Mouse (Mus musculus) liver, adult 2 months (tissue): ENCODE results near the gene Phf21a. TPM values are rescaled to one million over a fixed set of nuclear protein-coding genes. Genes with fewer than 3 reads are reported as not detected.

Source experiments
- DNase-seq: peaks from one replicate; pipeline ENCODE4 v3.0.0-alpha.2; 2011; ENCODE audit warnings: low read depth, low spot score; ENCODE audit errors: extremely low read depth
- H3K27ac ChIP-seq: fragments of 200-500 bp; replicated peaks from 2 replicates; pipeline ENCODE4 v1.5.1; 2012; ENCODE audit warnings: low read depth, mild to moderate bottlenecking, control low read depth, inconsistent platforms, low read length; ENCODE audit not compliant: insufficient read depth
- H3K27me3 ChIP-seq: fragments of 200-500 bp; 2 replicates; pipeline ENCODE4 v1.6.1; 2012; ENCODE audit warnings: mild to moderate bottlenecking, moderate library complexity, low read length, inconsistent platforms; ENCODE audit not compliant: control insufficient read depth, insufficient read depth
- H3K36me3 ChIP-seq: fragments of 200-500 bp; 2 replicates; pipeline ENCODE4 v1.6.1; 2012; ENCODE audit warnings: low read length, inconsistent platforms; ENCODE audit not compliant: control insufficient read depth, insufficient read depth
- H3K4me1 ChIP-seq: fragments of 200-500 bp; 2 replicates; pipeline ENCODE4 v1.6.1; 2011; ENCODE audit warnings: low read length; ENCODE audit not compliant: control insufficient read depth, insufficient read depth
- H3K4me3 ChIP-seq: fragments of 200-500 bp; 2 replicates; pipeline ENCODE4 v1.5.1; 2011; ENCODE audit warnings: low read depth, mild to moderate bottlenecking, control low read depth, low read length, moderate library complexity; ENCODE audit not compliant: insufficient read depth
- H3K79me2 ChIP-seq: fragments of 200-500 bp; 2 replicates; pipeline ENCODE4 v1.6.1; 2012; ENCODE audit warnings: inconsistent platforms, mild to moderate bottlenecking, low read length, moderate library complexity; ENCODE audit not compliant: control insufficient read depth, insufficient read depth
- H3K9ac ChIP-seq: fragments of 200-500 bp; 2 replicates; pipeline ENCODE4 v1.6.1; 2012; ENCODE audit warnings: low read depth, mild to moderate bottlenecking, control low read depth, inconsistent platforms, low read length
- CTCF ChIP-seq: fragments of 200-500 bp; IDR thresholded peaks from 2 replicates; pipeline ENCODE4 v1.5.1; 2011; ENCODE audit warnings: low read depth, low read length, control low read depth
- POLR2A ChIP-seq: fragments of 200-500 bp; IDR thresholded peaks from 2 replicates; pipeline ENCODE4 v1.6.1; 2011; ENCODE audit warnings: low read length, control low read depth; ENCODE audit not compliant: insufficient read depth; ENCODE audit errors: extremely low read depth
- WGBS: fragments of 180-500 bp; shearing (Covaris S2); methylation state at CpG from one replicate; pipeline ENCODE4 v1.1.7; 2018; 5-methylcytosine and 5-hydroxymethylcytosine counted together
- polyA plus RNA-seq: library from polyadenylated mRNA; depleted of rRNA; stranded (reverse); fragments of >200 nt; gene quantifications from 2 replicates; pipeline ENCODE4 v1.2.3, GENCODE M21; 2012
- total RNA-seq: library from RNA; depleted of rRNA; stranded (reverse); fragments of >200 nt; gene quantifications from 2 replicates; pipeline ENCODE4 v1.2.3, GENCODE M21; 2014

The Phf21a gene
- total and polyA plus RNA-seq, 2 experiments: 11.4 to 14.5 TPM

- H3K9ac ChIP-seq: peak overlapping the region; percentile 44
- H3K27me3 ChIP-seq: no peaks in the 10 kb centered on the region
- H3K36me3 ChIP-seq: no peaks in the 10 kb centered on the region
- TF ChIP-seq CTCF: no peak
- TF ChIP-seq POLR2A: no peak
- H3K4me1 ChIP-seq: peaks cover 5% of the 10 kb centered on the region; the same call in 1 of the 2 replicates
- 1% methylated on average over 63 of the region's 63 CpGs for WGBS
- DNase-seq: no peak
- H3K27ac ChIP-seq: no peak overlapping the region
- no peaks in the 10 kb centered on the region for H3K79me2 ChIP-seq
- H3K4me3 ChIP-seq: peak overlapping the region; percentile 52
These were observed 33.3 kb upstream of the Phf21a start for GRCm38 (mm10) chr2:92059481-92060220.

- Histone ChIP-seq H3K27me3 (no peaks in the 10 kb centered on the region), H3K79me2 (no peaks in the 10 kb centered on the region), H3K4me3 (no peak overlapping the region), H3K4me1 (peaks cover 5% of the 10 kb centered on the region; the same call in 1 of the 2 replicates), H3K27ac (no peak overlapping the region), H3K9ac (no peak overlapping the region), H3K36me3 (no peaks in the 10 kb centered on the region)
- 52% methylated on average over 6 of the region's 6 CpGs for WGBS
- DNase-seq: no peak
- no peak for TF ChIP-seq CTCF
- TF ChIP-seq POLR2A: no peak
These were observed 32.6 kb upstream of the Phf21a start for GRCm38 (mm10) chr2:92060291-92060690.

DNA sequence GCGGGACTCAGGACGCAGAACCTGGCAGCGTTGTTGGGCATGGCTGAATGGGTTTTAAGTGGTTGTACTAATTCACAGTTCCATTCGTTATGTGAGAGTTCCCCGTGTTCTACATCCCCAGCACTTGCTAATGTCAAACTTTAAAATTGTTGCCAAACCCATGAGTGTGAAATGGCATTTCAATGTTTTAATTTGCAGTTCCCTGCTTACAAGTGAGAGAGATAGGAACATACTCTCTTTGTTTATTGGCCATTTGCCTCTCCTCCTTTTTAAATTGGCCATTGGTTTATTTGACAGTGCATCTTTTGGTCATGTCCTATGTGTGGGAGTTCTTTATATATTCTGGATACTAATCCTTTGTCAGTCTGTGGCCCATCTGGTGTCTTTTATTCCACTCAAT is 31.6 kb upstream of the Phf21a start:
- Histone ChIP-seq H3K4me3 (no peak overlapping the region), H3K9ac (no peak overlapping the region), H3K4me1 (peaks cover 5% of the 10 kb centered on the region; the same call in 1 of the 2 replicates), H3K27me3 (no peaks in the 10 kb centered on the region), H3K36me3 (no peaks in the 10 kb centered on the region), H3K79me2 (no peaks in the 10 kb centered on the region), H3K27ac (no peak overlapping the region)
- TF ChIP-seq POLR2A (no peak), CTCF (no peak)
- 92% methylated on average over 5 of the region's 5 CpGs for WGBS
- no peak for DNase-seq

DNA sequence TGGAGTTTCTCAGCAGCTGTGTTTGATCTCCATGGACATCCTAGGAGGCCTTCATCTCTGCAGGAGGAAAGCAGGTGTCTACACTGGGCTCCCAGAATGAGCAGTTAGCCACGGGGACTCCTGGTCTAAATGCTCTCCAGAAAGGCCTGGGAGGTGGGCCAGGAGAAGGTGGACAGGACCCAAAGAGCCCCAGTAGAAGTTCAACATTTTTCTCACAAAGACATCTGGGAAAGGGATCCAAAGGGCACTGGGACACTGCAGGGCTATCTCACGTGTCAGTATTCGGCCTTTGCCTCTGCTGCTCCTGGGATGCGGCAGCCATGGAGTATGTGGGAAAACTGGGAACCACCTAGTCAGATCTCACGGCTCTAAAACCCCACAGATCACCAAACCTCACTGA is 29.8 kb upstream of the Phf21a start:
- no peaks in the 10 kb centered on the region for H3K79me2 ChIP-seq
- DNase-seq: no peak
- H3K9ac ChIP-seq: no peak overlapping the region
- TF ChIP-seq CTCF: no peak
- no peak for TF ChIP-seq POLR2A
- H3K36me3 ChIP-seq: no peaks in the 10 kb centered on the region
- no peaks in the 10 kb centered on the region for H3K27me3 ChIP-seq
- no peak overlapping the region for H3K27ac ChIP-seq
- H3K4me1 ChIP-seq: peaks cover 5% of the 10 kb centered on the region; the same call in 1 of the 2 replicates
- no peak overlapping the region for H3K4me3 ChIP-seq
- WGBS: 64% methylated on average over 5 of the region's 5 CpGs

GRCm38 (mm10) chr2:92065269-92065888 is 27.5 kb upstream of the Phf21a start:
- WGBS: 89% methylated on average over 8 of the region's 8 CpGs
- Histone ChIP-seq H3K4me3 (no peak overlapping the region), H3K36me3 (no peaks in the 10 kb centered on the region), H3K4me1 (no peaks in the 10 kb centered on the region; the same call in 1 of the 2 replicates), H3K79me2 (no peaks in the 10 kb centered on the region), H3K27ac (no peak overlapping the region), H3K27me3 (no peaks in the 10 kb centered on the region), H3K9ac (no peak overlapping the region)
- TF ChIP-seq CTCF (no peak), POLR2A (no peak)
- DNase-seq: no peak

DNA sequence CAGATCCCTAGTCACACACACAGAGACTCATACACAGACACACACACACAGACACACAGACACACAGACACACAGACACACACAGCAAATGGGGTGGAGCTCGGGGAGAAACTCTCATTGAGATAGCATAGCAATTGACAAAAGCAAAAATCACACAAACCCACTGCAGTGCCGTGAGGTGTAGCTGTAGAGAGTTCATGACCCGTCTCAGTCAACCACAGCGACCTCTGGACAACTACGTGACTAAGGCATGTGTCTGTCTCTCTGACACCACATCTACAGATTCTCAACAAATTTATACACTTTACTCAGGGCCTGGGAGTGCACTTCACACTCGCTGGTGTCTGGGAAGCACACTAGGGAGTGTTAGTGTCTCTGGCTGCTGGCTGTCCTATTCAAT is 27.0 kb upstream of the Phf21a start:
- no peaks in the 10 kb centered on the region for H3K79me2 ChIP-seq
- H3K9ac ChIP-seq: no peak overlapping the region
- H3K4me3 ChIP-seq: no peak overlapping the region
- H3K27ac ChIP-seq: no peak overlapping the region
- H3K4me1 ChIP-seq: no peaks in the 10 kb centered on the region; the same call in 1 of the 2 replicates
- H3K27me3 ChIP-seq: no peaks in the 10 kb centered on the region
- no peaks in the 10 kb centered on the region for H3K36me3 ChIP-seq
- no peak for TF ChIP-seq CTCF
- no peak for TF ChIP-seq POLR2A
- DNase-seq: no peak
- WGBS: 63% methylated on average over 6 of the region's 6 CpGs
